Comparison of ENCODE assay signal across 25 mouse cellular contexts in genomic region chr2:165643596-165643995, GRCm38 (mm10). TPM values are rescaled to one million over a fixed set of nuclear protein-coding genes. Genes with fewer than 3 reads are reported as not detected.
DNase-seq lines count a peak whose midpoint lies in the region; ATAC-seq and TF ChIP-seq lines count a peak whose summit lies in the region.
"Had no signal": no experiment of that assay in that cellular context is flagged by ENCODE, and none has a peak within 500 bp of the region (broad histone marks: within the 10 kb centered on the region; RNA-seq: fewer than 3 reads in every experiment).

No protein-coding gene starts in this region.

- no peak overlapping the region for H3K4me3 ChIP-seq in hindbrain, embryonic 10.5 days
- H3K4me3 ChIP-seq in hindbrain, embryonic 13.5 days, result no peak overlapping the region
- H3K4me3 ChIP-seq in midbrain, embryonic 10.5 days, result no peak overlapping the region
- H3K4me3 ChIP-seq in midbrain, postnatal 0 days (ENCODE audit: low read depth, low read length), result no peak overlapping the region
- no peak overlapping the region for H3K4me3 ChIP-seq in embryonic facial prominence, embryonic 10.5 days
- H3K4me3 ChIP-seq in kidney, adult 2 months (ENCODE audit: insufficient read depth, low read depth, low read length), result no peak overlapping the region
- H3K4me3 ChIP-seq: embryonic facial prominence, embryonic 15.5 days; heart, adult 2 months; hindbrain, embryonic 15.5 days; layer of hippocampus, adult 2 months; limb, embryonic 12.5 days; liver, embryonic 12.5 days; midbrain, embryonic 13.5 days; neural tube, embryonic 13.5 days had no signal

- H3K9me3 ChIP-seq in hindbrain, embryonic 10.5 days, result no peaks in the 10 kb centered on the region
- H3K9me3 ChIP-seq in hindbrain, embryonic 13.5 days, result no peaks in the 10 kb centered on the region
- no peaks in the 10 kb centered on the region for H3K9me3 ChIP-seq in midbrain, embryonic 10.5 days (replicated peaks)
- H3K9me3 ChIP-seq in midbrain, postnatal 0 days (ENCODE audit: low read length), result no peaks in the 10 kb centered on the region
- H3K9me3 ChIP-seq in embryonic facial prominence, embryonic 10.5 days, result no peaks in the 10 kb centered on the region
- H3K9me3 ChIP-seq: embryonic facial prominence, embryonic 15.5 days; hindbrain, embryonic 15.5 days; limb, embryonic 12.5 days; liver, embryonic 12.5 days; midbrain, embryonic 13.5 days; neural tube, embryonic 13.5 days had no signal

- no peak for TF ChIP-seq POLR2A in kidney, adult 2 months (IDR thresholded peaks at IDR 0.05; ENCODE audit: low read depth, low read length)

- peak overlapping the region; percentile 76 for H3K27ac ChIP-seq in hindbrain, embryonic 10.5 days
- no peak overlapping the region for H3K27ac ChIP-seq in hindbrain, embryonic 13.5 days
- H3K27ac ChIP-seq in midbrain, embryonic 10.5 days (replicated peaks), result peak overlapping the region; percentile 19
- no peak overlapping the region for H3K27ac ChIP-seq in midbrain, postnatal 0 days (ENCODE audit: low read depth, low read length)
- H3K27ac ChIP-seq in embryonic facial prominence, embryonic 10.5 days (replicated peaks), result peak overlapping the region; percentile 77
- H3K27ac ChIP-seq in kidney, adult 2 months (ENCODE audit: insufficient read depth, low read depth, low read length), result no peak overlapping the region
- H3K27ac ChIP-seq: embryonic facial prominence, embryonic 15.5 days; heart, adult 2 months; hindbrain, embryonic 15.5 days; layer of hippocampus, adult 2 months; limb, embryonic 12.5 days; liver, embryonic 12.5 days; midbrain, embryonic 13.5 days; neural tube, embryonic 13.5 days had no signal

- H3K4me2 ChIP-seq in hindbrain, embryonic 13.5 days, result no peak overlapping the region
- no peak overlapping the region for H3K4me2 ChIP-seq in midbrain, postnatal 0 days (ENCODE audit: low read depth, low read length, poor library complexity, severe bottlenecking)
- H3K4me2 ChIP-seq: embryonic facial prominence, embryonic 15.5 days; hindbrain, embryonic 15.5 days; limb, embryonic 12.5 days; liver, embryonic 12.5 days; midbrain, embryonic 13.5 days; neural tube, embryonic 13.5 days had no signal

- no peak for ATAC-seq in hindbrain, embryonic 13.5 days (ENCODE audit: low FRiP score)
- no peak for ATAC-seq in midbrain, postnatal 0 days (ENCODE audit: low FRiP score)
- ATAC-seq: CD4-positive, CD25-positive, alpha-beta regulatory T cell, adult 4 months; forebrain, embryonic 16.5 days; liver, embryonic 12.5 days; midbrain, embryonic 13.5 days had no signal

- DNase-seq in hindbrain, embryonic 10.5 days (ENCODE audit: low spot score), result no peak
- no peak for DNase-seq in midbrain, embryonic 10.5 days (ENCODE audit: low spot score)
- DNase-seq in midbrain, postnatal 0 days (ENCODE audit: low spot score), result no peak
- DNase-seq in embryonic facial prominence, embryonic 10.5 days (ENCODE audit: low spot score), result no peak
- no peak for DNase-seq in layer of hippocampus, postnatal 25 days (ENCODE audit: extremely low spot score in 1 of 2, low spot score in 1 of 2)
- DNase-seq in kidney, adult 2 months, result no peak
- DNase-seq: adrenal gland, postnatal 14 days; gastrocnemius, postnatal 36 days; heart, adult 2 months; heart, postnatal 36 days; kidney, adult 9 months; kidney, postnatal 25 days; retina, postnatal 1 day; right cerebral cortex, postnatal 25 days had no signal

- H3K27me3 ChIP-seq in hindbrain, embryonic 10.5 days (ENCODE audit: insufficient read depth, poor library complexity, severe bottlenecking), result no peaks in the 10 kb centered on the region
- H3K27me3 ChIP-seq in hindbrain, embryonic 13.5 days, result no peaks in the 10 kb centered on the region
- H3K27me3 ChIP-seq in midbrain, embryonic 10.5 days (ENCODE audit: low read depth, poor library complexity, severe bottlenecking), result no peaks in the 10 kb centered on the region
- no peaks in the 10 kb centered on the region for H3K27me3 ChIP-seq in midbrain, postnatal 0 days (ENCODE audit: insufficient read depth, low read length)
- 0 out of 2 replicates have a peak, but pooled peaks cover 4% of the 10 kb centered on the region for H3K27me3 ChIP-seq in embryonic facial prominence, embryonic 10.5 days (replicated peaks; ENCODE audit: low read depth, poor library complexity, severe bottlenecking)
- H3K27me3 ChIP-seq in kidney, adult 2 months (replicated peaks; ENCODE audit: control insufficient read depth, insufficient read depth, low read length), result no peaks in the 10 kb centered on the region
- H3K27me3 ChIP-seq: embryonic facial prominence, embryonic 15.5 days; hindbrain, embryonic 15.5 days; midbrain, embryonic 13.5 days; neural tube, embryonic 13.5 days had no signal

- 56% methylated on average over 3 of the region's 3 CpGs for WGBS in hindbrain, embryonic 10.5 days
- 46% methylated on average over 3 of the region's 3 CpGs for WGBS in hindbrain, embryonic 13.5 days
- WGBS in midbrain, embryonic 10.5 days, result 73% methylated on average over 3 of the region's 3 CpGs
- 72% methylated on average over 3 of the region's 3 CpGs for WGBS in midbrain, postnatal 0 days
- 58% methylated on average over 3 of the region's 3 CpGs for WGBS in embryonic facial prominence, embryonic 10.5 days
- WGBS in kidney, adult 2 months, result 60% methylated on average over 3 of the region's 3 CpGs

- H3K4me1 ChIP-seq in hindbrain, embryonic 10.5 days (replicated peaks), result peaks cover 89% of the 10 kb centered on the region
- H3K4me1 ChIP-seq in hindbrain, embryonic 13.5 days (replicated peaks), result peaks cover 28% of the 10 kb centered on the region
- H3K4me1 ChIP-seq in midbrain, embryonic 10.5 days, result peaks cover 45% of the 10 kb centered on the region
- H3K4me1 ChIP-seq in midbrain, postnatal 0 days (ENCODE audit: insufficient read depth, low read length), result no peaks in the 10 kb centered on the region
- peaks cover 79% of the 10 kb centered on the region for H3K4me1 ChIP-seq in embryonic facial prominence, embryonic 10.5 days
- no peaks in the 10 kb centered on the region for H3K4me1 ChIP-seq in kidney, adult 2 months (ENCODE audit: control insufficient read depth, insufficient read depth, low read length)

- no peak for TF ChIP-seq CTCF in midbrain, postnatal 0 days (IDR thresholded peaks at IDR 0.05)
- no peak for TF ChIP-seq CTCF in kidney, adult 2 months (conservative IDR thresholded peaks at IDR 0.05; ENCODE audit: insufficient read depth, insufficient read length, low read depth, low read length)

- no peak overlapping the region for H3K9ac ChIP-seq in hindbrain, embryonic 13.5 days
- no peak overlapping the region for H3K9ac ChIP-seq in midbrain, postnatal 0 days (replicated peaks; ENCODE audit: low read length, poor library complexity, severe bottlenecking)
- H3K9ac ChIP-seq: embryonic facial prominence, embryonic 15.5 days; hindbrain, embryonic 15.5 days; limb, embryonic 12.5 days; liver, embryonic 12.5 days; midbrain, embryonic 13.5 days; neural tube, embryonic 13.5 days had no signal

- H3K36me3 ChIP-seq in hindbrain, embryonic 10.5 days, result no peaks in the 10 kb centered on the region
- no peaks in the 10 kb centered on the region for H3K36me3 ChIP-seq in hindbrain, embryonic 13.5 days
- H3K36me3 ChIP-seq in midbrain, embryonic 10.5 days, result no peaks in the 10 kb centered on the region
- H3K36me3 ChIP-seq in midbrain, postnatal 0 days (ENCODE audit: insufficient read depth, low read length), result no peaks in the 10 kb centered on the region
- peaks cover 5% of the 10 kb centered on the region; the same call in 1 of the 2 replicates for H3K36me3 ChIP-seq in embryonic facial prominence, embryonic 10.5 days (replicated peaks)
- no peaks in the 10 kb centered on the region for H3K36me3 ChIP-seq in kidney, adult 2 months (ENCODE audit: control insufficient read depth, insufficient read depth, low read length)
- H3K36me3 ChIP-seq: embryonic facial prominence, embryonic 15.5 days; hindbrain, embryonic 15.5 days; limb, embryonic 12.5 days; liver, embryonic 12.5 days; midbrain, embryonic 13.5 days; neural tube, embryonic 13.5 days had no signal

RNA-seq across cellular contexts. Expression of gene Eya2, which starts 48.8 kb away (rescaled TPM):
- polyA plus RNA-seq in hindbrain, embryonic 10.5 days (2016; fragmentation: Nextera tagmentation; extraction: Ambion mirVana), result 28.1 and 32.8 TPM in 2 replicates
- 12.8 and 13.1 TPM in 2 replicates for polyA plus RNA-seq in hindbrain, embryonic 13.5 days (2015; fragmentation: Nextera tagmentation; extraction: Ambion mirVana)
- 9.6 and 14.2 TPM in 2 replicates for polyA plus RNA-seq in midbrain, embryonic 10.5 days (2016; fragmentation: Nextera tagmentation; extraction: Ambion mirVana)
- 12.0 and 21.6 TPM in 2 replicates for total RNA-seq in midbrain, postnatal 0 days (2014; rRNA removed)
- 6.0 and 7.1 TPM in 2 replicates for polyA plus RNA-seq in midbrain, postnatal 0 days (2015; fragmentation: Nextera tagmentation; extraction: Ambion mirVana)
- 38.6 and 41.9 TPM in 2 replicates for polyA plus RNA-seq in embryonic facial prominence, embryonic 10.5 days (2016; fragmentation: Nextera tagmentation; extraction: Ambion mirVana)
- total RNA-seq in layer of hippocampus, postnatal 25 days (2021), result 1 to 10 TPM; 3.8 to 4.8 TPM
- polyA plus RNA-seq in kidney, adult 2 months (2012; rRNA removed), result 7.7 and 8.2 TPM in 2 replicates
- total RNA-seq: MEL had no signal

Comparison
In these comparisons a context has a peak if more than half of its experiments do, and no peak if none do; other contexts are left out.
1. H3K27ac ChIP-seq: peak in hindbrain, embryonic 10.5 days (single experiment), midbrain, embryonic 10.5 days (single experiment) and embryonic facial prominence, embryonic 10.5 days (single experiment); none in hindbrain, embryonic 13.5 days (single experiment), midbrain, postnatal 0 days (single experiment) and kidney, adult 2 months (single experiment).